Mouse (Mus musculus): ENCODE data around the gene Slc30a1. TPM values are rescaled to one million over a fixed set of nuclear protein-coding genes. Genes with fewer than 3 reads are reported as not detected.

Slc30a1 gene
- total and polyA plus RNA-seq, 2 experiments = 11.3 to 22.6 TPM

DNA sequence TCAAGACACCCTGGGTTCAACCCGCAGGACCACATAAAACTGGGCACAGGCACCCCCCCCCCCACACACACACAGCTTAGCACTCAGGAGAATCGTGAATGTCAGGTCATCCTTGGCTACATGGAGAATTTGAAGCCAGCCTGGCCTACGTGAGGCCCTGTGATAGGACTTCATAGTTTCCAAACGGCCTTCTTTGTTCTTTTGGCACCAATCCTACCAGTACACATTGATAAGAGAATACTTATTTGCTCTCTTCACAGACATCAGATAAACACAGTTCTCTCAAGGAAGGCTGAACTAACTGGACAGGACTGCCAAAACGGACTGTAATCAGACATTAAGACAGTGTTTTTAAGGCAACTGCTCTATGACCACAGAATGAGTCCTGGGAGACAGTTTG, 22.9 kb upstream of the Slc30a1 start:
- Histone ChIP-seq H3K9ac (ENCODE audit: low read depth, low read length) (no peak overlapping the region), H3K79me2 (ENCODE audit: control insufficient read depth, insufficient read depth, low read length) (no peaks in the 10 kb centered on the region), H3K4me3 (ENCODE audit: insufficient read depth, low read depth, low read length) (no peak overlapping the region), H3K27me3 (ENCODE audit: control insufficient read depth, insufficient read depth, low read length) (no peaks in the 10 kb centered on the region), H3K36me3 (ENCODE audit: control insufficient read depth, insufficient read depth, low read length) (no peaks in the 10 kb centered on the region), H3K27ac (replicated peaks; ENCODE audit: insufficient read depth, low read depth, low read length) (no peak overlapping the region), H3K4me1 (ENCODE audit: control insufficient read depth, insufficient read depth, low read length) (peaks cover 15% of the 10 kb centered on the region; the same call in 1 of the 2 replicates)
- TF ChIP-seq CTCF (IDR thresholded peaks at IDR 0.05; ENCODE audit: low read depth, low read length) (no peak), POLR2A (IDR thresholded peaks at IDR 0.05; ENCODE audit: extremely low read depth, insufficient read depth, low read length) (no peak)
- peak; percentile 80 for DNase-seq (ENCODE audit: extremely low read depth, low read depth, low spot score)
- 22% methylated on average over 5 of the region's 5 CpGs for WGBS

DNA sequence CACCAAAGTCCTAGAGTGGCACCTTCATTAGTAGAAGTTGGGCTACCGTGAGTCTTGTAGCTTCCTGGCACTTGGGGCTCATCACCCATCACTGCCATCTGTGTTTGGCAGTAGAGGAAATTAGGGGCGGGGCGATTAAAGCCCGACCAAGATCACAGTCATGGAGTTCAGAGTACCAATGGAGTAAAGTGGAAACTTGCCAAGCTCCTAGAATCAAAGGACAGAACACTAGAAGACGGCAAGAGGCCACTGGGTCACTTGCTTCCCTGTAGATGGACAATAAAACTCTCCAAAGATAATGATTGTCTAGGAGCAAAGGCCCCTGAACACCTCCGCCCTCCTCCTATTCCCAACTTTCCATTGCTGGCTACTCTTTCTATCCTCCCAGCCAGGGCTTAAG, 14.7 kb upstream of the Slc30a1 start:
- Histone ChIP-seq H3K4me3 (ENCODE audit: insufficient read depth, low read depth, low read length) (no peak overlapping the region), H3K36me3 (ENCODE audit: control insufficient read depth, insufficient read depth, low read length) (no peaks in the 10 kb centered on the region), H3K27me3 (ENCODE audit: control insufficient read depth, insufficient read depth, low read length) (no peaks in the 10 kb centered on the region), H3K79me2 (ENCODE audit: control insufficient read depth, insufficient read depth, low read length) (no peaks in the 10 kb centered on the region), H3K9ac (ENCODE audit: low read depth, low read length) (no peak overlapping the region), H3K4me1 (ENCODE audit: control insufficient read depth, insufficient read depth, low read length) (no peaks in the 10 kb centered on the region), H3K27ac (replicated peaks; ENCODE audit: insufficient read depth, low read depth, low read length) (no peak overlapping the region)
- WGBS = 67% methylated on average over 6 of the region's 6 CpGs
- TF ChIP-seq POLR2A (IDR thresholded peaks at IDR 0.05; ENCODE audit: extremely low read depth, insufficient read depth, low read length) (no peak), CTCF (IDR thresholded peaks at IDR 0.05; ENCODE audit: low read depth, low read length) (no peak)
- peak; percentile 20 for DNase-seq (ENCODE audit: extremely low read depth, low read depth, low spot score)

DNA sequence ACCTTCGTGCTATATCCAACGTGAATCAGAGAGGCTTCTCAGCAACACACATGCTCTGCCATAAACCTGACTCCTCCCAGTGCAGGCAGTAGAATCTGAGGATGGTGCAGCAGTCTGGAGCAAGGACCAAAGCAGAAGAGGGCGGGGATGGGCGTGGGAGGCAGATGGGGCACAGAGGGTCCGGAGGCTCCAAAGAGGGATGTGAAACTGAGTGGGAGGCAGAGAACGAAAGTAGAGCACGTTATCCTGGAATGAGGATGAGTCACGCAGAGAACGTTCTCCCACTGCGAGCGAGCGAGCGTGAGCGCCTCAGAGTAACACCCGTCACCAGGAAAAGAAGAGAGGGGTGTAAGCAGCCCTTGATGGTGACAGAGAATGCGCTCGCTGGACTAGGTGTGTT, 12.2 kb upstream of the Slc30a1 start:
- H3K4me3 ChIP-seq (ENCODE audit: insufficient read depth, low read depth, low read length) = no peak overlapping the region
- 82% methylated on average over 17 of the region's 17 CpGs for WGBS
- H3K4me1 ChIP-seq (ENCODE audit: control insufficient read depth, insufficient read depth, low read length) = 0 out of 2 replicates have a peak, but pooled peaks cover 3% of the 10 kb centered on the region
- no peak overlapping the region for H3K27ac ChIP-seq (replicated peaks; ENCODE audit: insufficient read depth, low read depth, low read length)
- no peak for DNase-seq (ENCODE audit: extremely low read depth, low read depth, low spot score)
- no peak overlapping the region for H3K9ac ChIP-seq (ENCODE audit: low read depth, low read length)
- H3K36me3 ChIP-seq (ENCODE audit: control insufficient read depth, insufficient read depth, low read length) = no peaks in the 10 kb centered on the region
- H3K27me3 ChIP-seq (ENCODE audit: control insufficient read depth, insufficient read depth, low read length) = no peaks in the 10 kb centered on the region
- no peaks in the 10 kb centered on the region for H3K79me2 ChIP-seq (ENCODE audit: control insufficient read depth, insufficient read depth, low read length)
- TF ChIP-seq POLR2A (IDR thresholded peaks at IDR 0.05; ENCODE audit: extremely low read depth, insufficient read depth, low read length) = no peak
- TF ChIP-seq CTCF (IDR thresholded peaks at IDR 0.05; ENCODE audit: low read depth, low read length) = no peak

DNA sequence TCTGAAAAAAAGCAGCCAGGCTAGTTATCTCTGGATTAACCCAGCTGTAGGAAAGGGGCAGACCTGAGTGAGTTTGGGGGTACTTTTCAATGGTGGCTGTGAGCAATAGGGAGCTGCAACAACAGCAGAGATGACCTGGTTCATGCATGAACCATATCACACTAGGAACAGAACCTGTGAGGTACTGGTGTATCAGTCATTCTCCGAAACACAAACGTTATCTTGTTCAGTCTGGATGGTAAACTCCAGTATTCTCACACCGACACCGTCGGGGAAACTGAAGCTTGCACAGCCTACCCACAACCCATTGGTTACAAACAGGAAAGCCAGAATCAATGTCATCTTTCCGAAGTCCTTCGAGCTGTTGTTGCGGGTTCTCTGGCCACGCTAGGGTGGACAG, 11.7 kb upstream of the Slc30a1 start:
- H3K9ac ChIP-seq (ENCODE audit: low read depth, low read length) = no peak overlapping the region
- no peak overlapping the region for H3K4me3 ChIP-seq (ENCODE audit: insufficient read depth, low read depth, low read length)
- H3K4me1 ChIP-seq (ENCODE audit: control insufficient read depth, insufficient read depth, low read length) = 0 out of 2 replicates have a peak, but pooled peaks cover 3% of the 10 kb centered on the region
- DNase-seq (ENCODE audit: extremely low read depth, low read depth, low spot score) = no peak
- H3K36me3 ChIP-seq (ENCODE audit: control insufficient read depth, insufficient read depth, low read length) = no peaks in the 10 kb centered on the region
- 80% methylated on average over 9 of the region's 9 CpGs for WGBS
- TF ChIP-seq POLR2A (IDR thresholded peaks at IDR 0.05; ENCODE audit: extremely low read depth, insufficient read depth, low read length) = no peak
- no peaks in the 10 kb centered on the region for H3K27me3 ChIP-seq (ENCODE audit: control insufficient read depth, insufficient read depth, low read length)
- no peaks in the 10 kb centered on the region for H3K79me2 ChIP-seq (ENCODE audit: control insufficient read depth, insufficient read depth, low read length)
- H3K27ac ChIP-seq (replicated peaks; ENCODE audit: insufficient read depth, low read depth, low read length) = no peak overlapping the region

DNA sequence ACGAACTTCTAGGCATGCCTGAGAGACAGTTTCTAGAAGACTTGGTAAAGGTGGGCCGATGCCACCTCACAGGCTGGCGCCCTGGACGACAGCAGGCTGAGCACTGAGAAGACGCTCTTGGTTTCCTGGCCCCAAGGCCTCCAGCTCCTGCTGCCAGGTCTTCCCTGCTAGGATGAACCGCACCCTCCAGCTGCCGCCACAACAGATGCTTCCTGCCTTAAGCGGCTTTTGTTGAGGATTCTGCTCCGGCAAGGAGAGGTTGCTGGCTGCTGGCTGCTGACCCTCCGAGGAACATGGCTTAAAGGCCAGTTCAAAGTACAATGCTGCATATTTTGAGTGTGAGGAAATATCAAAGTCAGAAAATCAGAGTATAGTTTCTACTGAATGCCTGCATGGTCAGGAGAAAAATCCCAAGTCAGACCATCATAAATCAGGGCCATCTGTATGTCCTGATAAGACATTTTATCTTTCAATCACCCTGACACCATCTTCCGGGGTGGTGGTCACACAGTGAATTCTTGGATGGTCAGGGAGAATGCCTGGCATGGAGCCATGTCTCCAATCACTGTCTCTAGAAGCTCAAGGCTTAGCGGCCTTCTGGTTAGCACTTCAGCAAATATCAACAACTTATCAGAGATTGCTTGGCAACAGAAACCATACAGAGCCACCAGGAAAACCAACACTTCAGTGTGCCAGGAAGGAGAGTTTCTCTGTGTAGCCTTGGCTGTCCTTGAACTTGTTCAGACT, 9.6 kb upstream of the Slc30a1 start:
- 73% methylated on average over 12 of the region's 12 CpGs for WGBS
- Histone ChIP-seq H3K27me3 (ENCODE audit: control insufficient read depth, insufficient read depth, low read length) (no peaks in the 10 kb centered on the region), H3K4me1 (ENCODE audit: control insufficient read depth, insufficient read depth, low read length) (0 out of 2 replicates have a peak, but pooled peaks cover 3% of the 10 kb centered on the region), H3K9ac (ENCODE audit: low read depth, low read length) (no peak overlapping the region), H3K36me3 (ENCODE audit: control insufficient read depth, insufficient read depth, low read length) (no peaks in the 10 kb centered on the region), H3K4me3 (ENCODE audit: insufficient read depth, low read depth, low read length) (no peak overlapping the region), H3K79me2 (ENCODE audit: control insufficient read depth, insufficient read depth, low read length) (no peaks in the 10 kb centered on the region), H3K27ac (replicated peaks; ENCODE audit: insufficient read depth, low read depth, low read length) (no peak overlapping the region)
- DNase-seq (ENCODE audit: extremely low read depth, low read depth, low spot score) = no peak
- no peak for TF ChIP-seq POLR2A (IDR thresholded peaks at IDR 0.05; ENCODE audit: extremely low read depth, insufficient read depth, low read length)
- no peak for TF ChIP-seq CTCF (IDR thresholded peaks at IDR 0.05; ENCODE audit: low read depth, low read length)
